Mouse (Mus musculus) CH12.LX (cell line): ENCODE data around the gene Cep295. TPM values are rescaled to one million over a fixed set of nuclear protein-coding genes. Genes with fewer than 3 reads are reported as not detected.

Source experiments
- DNase-seq: peaks from one replicate; pipeline ENCODE4 v3.0.0-alpha.2; 2013; ENCODE audit errors: extremely low read depth
- H3K27ac ChIP-seq: 2 replicates; pipeline ENCODE4 v1.5.1; 2012; ENCODE audit warnings: low read depth, mild to moderate bottlenecking, control low read depth, moderate library complexity; ENCODE audit not compliant: insufficient read depth
- H3K27me3 ChIP-seq: replicated peaks from 2 replicates; pipeline ENCODE3; 2012; ENCODE audit warnings: inconsistent platforms
- H3K36me3 ChIP-seq, 2 experiments: replicated peaks in 1 of 2; 2 replicates each; pipeline versions ENCODE3 to v1.6.1; 2012; ENCODE audit warnings: inconsistent platforms in 1 of 2, low read length in 1 of 2, mild to moderate bottlenecking in 1 of 2, mixed read lengths in 1 of 2, moderate library complexity in 1 of 2; ENCODE audit not compliant: control insufficient read depth in 1 of 2, insufficient read depth in 1 of 2
- H3K4me1 ChIP-seq, 2 experiments: 2 replicates each; pipeline ENCODE4 v1.6.1; 2012; ENCODE audit warnings: inconsistent platforms in 1 of 2, moderate library complexity in 1 of 2; ENCODE audit not compliant: insufficient read depth in 2 of 2, control insufficient read depth in 1 of 2
- H3K4me2 ChIP-seq: 2 replicates; pipeline ENCODE4 v1.6.1; 2012; ENCODE audit warnings: low read depth, mild to moderate bottlenecking, control low read depth; ENCODE audit not compliant: poor library complexity, insufficient read depth, severe bottlenecking
- H3K4me3 ChIP-seq, 3 experiments: fragments of 150-350 bp in 1 of 3; sonication (generic) in 1 of 3; replicated peaks in 1 of 3; 2 replicates each; pipeline versions ENCODE3 to v1.5.1; 2011 to 2012; ENCODE audit warnings: low read depth in 2 of 3, low read length in 2 of 3, mild to moderate bottlenecking in 2 of 3, moderate library complexity in 2 of 3, control low read depth in 1 of 3, improper control_type of control experiment in 1 of 3, inconsistent platforms in 1 of 3, mixed read lengths in 1 of 3; ENCODE audit not compliant: poor library complexity in 1 of 3
- H3K79me2 ChIP-seq: replicated peaks from 2 replicates; pipeline ENCODE4 v1.6.1; 2012; ENCODE audit warnings: mild to moderate bottlenecking, moderate library complexity; ENCODE audit not compliant: control insufficient read depth, poor library complexity, insufficient read depth, severe bottlenecking; ENCODE audit errors: extremely low read depth
- H3K9ac ChIP-seq: 2 replicates; pipeline ENCODE4 v1.6.1; 2012; ENCODE audit warnings: low read depth, mild to moderate bottlenecking, control low read depth, moderate library complexity; ENCODE audit not compliant: insufficient read depth
- H3K9me3 ChIP-seq: replicated peaks from 2 replicates; pipeline ENCODE3; 2012; ENCODE audit warnings: low read length, inconsistent platforms, mixed read lengths
- CHD1 ChIP-seq: IDR thresholded peaks from 2 replicates; pipeline ENCODE4 v1.6.1; 2012; ENCODE audit warnings: low read depth, low read length, improper control_type of control experiment, inconsistent platforms
- CHD2 ChIP-seq: IDR thresholded peaks from 2 replicates; pipeline ENCODE4 v1.6.1; 2011; ENCODE audit warnings: low read length, improper control_type of control experiment
- CTCF ChIP-seq, 2 experiments: IDR thresholded peaks in 1 of 2; conservative IDR thresholded peaks in 1 of 2; 2 replicates each; pipeline ENCODE4 v1.5.1; 2011 to 2012; ENCODE audit warnings: low read depth in 2 of 2, low read length in 2 of 2, improper control_type of control experiment in 1 of 2, inconsistent platforms in 1 of 2, mild to moderate bottlenecking in 1 of 2, moderate library complexity in 1 of 2
- E2F4 ChIP-seq: IDR thresholded peaks from 2 replicates; pipeline ENCODE4 v1.6.1; 2011; ENCODE audit warnings: low read depth, low read length, improper control_type of control experiment; ENCODE audit not compliant: insufficient replicate concordance
- ELF1 ChIP-seq: IDR thresholded peaks from 2 replicates; pipeline ENCODE4 v1.6.1; 2014; ENCODE audit warnings: low read depth, mild to moderate bottlenecking, inconsistent platforms, low read length, improper control_type of control experiment
- EP300 ChIP-seq: IDR thresholded peaks from 2 replicates; pipeline ENCODE4 v1.6.1; 2011; ENCODE audit warnings: low read length, improper control_type of control experiment
- GABPA ChIP-seq: IDR thresholded peaks from 2 replicates; pipeline ENCODE4 v1.6.1; 2012; ENCODE audit warnings: low read depth, low read length, improper control_type of control experiment, inconsistent platforms; ENCODE audit not compliant: insufficient replicate concordance
- IRF4 ChIP-seq: IDR thresholded peaks from 2 replicates; pipeline ENCODE4 v1.6.1; 2014; ENCODE audit warnings: low read depth, mild to moderate bottlenecking, inconsistent platforms, low read length, improper control_type of control experiment
- KAT2A ChIP-seq: IDR thresholded peaks from 2 replicates; pipeline ENCODE4 v1.6.1; 2012; ENCODE audit warnings: low read length, improper control_type of control experiment, inconsistent platforms; ENCODE audit not compliant: insufficient replicate concordance
- MAFK ChIP-seq: IDR thresholded peaks from 2 replicates; pipeline ENCODE4 v1.6.1; 2011; ENCODE audit warnings: low read length, improper control_type of control experiment; ENCODE audit not compliant: insufficient replicate concordance
- MAX ChIP-seq: IDR thresholded peaks from 2 replicates; pipeline ENCODE4 v1.6.1; 2011; ENCODE audit warnings: low read length, improper control_type of control experiment
- MEF2A ChIP-seq: IDR thresholded peaks from 2 replicates; pipeline ENCODE4 v1.6.1; 2014; ENCODE audit warnings: low read depth, mild to moderate bottlenecking, inconsistent platforms, low read length, improper control_type of control experiment, borderline replicate concordance
- MXI1 ChIP-seq: IDR thresholded peaks from 2 replicates; pipeline ENCODE4 v1.6.1; 2011; ENCODE audit warnings: mild to moderate bottlenecking, low read depth, low read length, improper control_type of control experiment
- NELFE ChIP-seq: IDR thresholded peaks from 2 replicates; pipeline ENCODE4 v1.6.1; 2011; ENCODE audit warnings: low read depth, low read length, improper control_type of control experiment
- POLR2AphosphoS2 ChIP-seq: IDR thresholded peaks from 2 replicates; pipeline ENCODE4 v1.6.1; 2011; ENCODE audit warnings: low read depth, low read length, improper control_type of control experiment
- RAD21 ChIP-seq: IDR thresholded peaks from 2 replicates; pipeline ENCODE4 v1.6.1; 2011; ENCODE audit warnings: low read depth, mild to moderate bottlenecking, low read length, improper control_type of control experiment, moderate library complexity
- RCOR1 ChIP-seq: conservative IDR thresholded peaks from 2 replicates; pipeline ENCODE4 v1.6.1; 2012; ENCODE audit warnings: low read depth, mild to moderate bottlenecking, inconsistent platforms, low read length, improper control_type of control experiment
- SMC3 ChIP-seq: IDR thresholded peaks from 2 replicates; pipeline ENCODE4 v1.6.1; 2011; ENCODE audit warnings: low read depth, low read length, improper control_type of control experiment
- TBP ChIP-seq: conservative IDR thresholded peaks from 2 replicates; pipeline ENCODE4 v1.6.1; 2011; ENCODE audit warnings: low read depth, low read length, improper control_type of control experiment
- UBTF ChIP-seq: IDR thresholded peaks from 2 replicates; pipeline ENCODE4 v1.6.1; 2012; ENCODE audit warnings: low read depth, mild to moderate bottlenecking, inconsistent platforms, low read length, improper control_type of control experiment, moderate library complexity
- USF1 ChIP-seq: IDR thresholded peaks from 2 replicates; pipeline ENCODE4 v1.6.1; 2014; ENCODE audit warnings: low read depth, mild to moderate bottlenecking, inconsistent platforms, low read length, improper control_type of control experiment
- USF2 ChIP-seq: conservative IDR thresholded peaks from 2 replicates; pipeline ENCODE4 v1.6.1; 2011; ENCODE audit warnings: low read depth, low read length, improper control_type of control experiment
- ZMIZ1 ChIP-seq: IDR thresholded peaks from 2 replicates; pipeline ENCODE4 v1.6.1; 2012; ENCODE audit warnings: low read depth, mild to moderate bottlenecking, inconsistent platforms, low read length, improper control_type of control experiment
- ZNF384 ChIP-seq: IDR thresholded peaks from 2 replicates; pipeline ENCODE4 v1.6.1; 2012; ENCODE audit warnings: low read depth, low read length, improper control_type of control experiment, inconsistent platforms
- dilution Hi-C: fragments of 300-500 bp; cut with MboI; formaldehyde crosslinking; loops from 2 replicates; pipeline ENCODE4 v1.14.3; 2020; ENCODE audit warnings: low sequenced_read_pairs; ENCODE audit not compliant: extremely low pct_unique_long_range_greater_than_20kb, extremely low pct_ligation_motif_present
- in situ Hi-C: fragments of 300-500 bp; cut with MboI; formaldehyde crosslinking; loops from 3 replicates; pipeline ENCODE4 v1.14.3; 2019; ENCODE audit warnings: low sequenced_read_pairs, low pct_ligation_motif_present, low pct_unique_long_range_greater_than_20kb, mixed read lengths
- polyA plus RNA-seq: library from polyadenylated mRNA; unstranded; fragments of >175 nt; gene quantifications from 2 replicates; pipeline ENCODE4 v1.2.1, GENCODE M21; 2012; ENCODE audit warnings: low read depth; ENCODE audit not compliant: insufficient read length
- total RNA-seq, 2 experiments: library from RNA; depleted of rRNA; stranded (reverse); fragments of 300-350 nt in 1 of 2; fragments of >200 nt in 1 of 2; gene quantifications; 2 replicates each; pipeline ENCODE4 v1.2.3; 2012 to 2014

Cep295 gene
- total and polyA plus RNA-seq, 3 experiments: 20.4 to 29.9 (median 27.2) TPM

DNA sequence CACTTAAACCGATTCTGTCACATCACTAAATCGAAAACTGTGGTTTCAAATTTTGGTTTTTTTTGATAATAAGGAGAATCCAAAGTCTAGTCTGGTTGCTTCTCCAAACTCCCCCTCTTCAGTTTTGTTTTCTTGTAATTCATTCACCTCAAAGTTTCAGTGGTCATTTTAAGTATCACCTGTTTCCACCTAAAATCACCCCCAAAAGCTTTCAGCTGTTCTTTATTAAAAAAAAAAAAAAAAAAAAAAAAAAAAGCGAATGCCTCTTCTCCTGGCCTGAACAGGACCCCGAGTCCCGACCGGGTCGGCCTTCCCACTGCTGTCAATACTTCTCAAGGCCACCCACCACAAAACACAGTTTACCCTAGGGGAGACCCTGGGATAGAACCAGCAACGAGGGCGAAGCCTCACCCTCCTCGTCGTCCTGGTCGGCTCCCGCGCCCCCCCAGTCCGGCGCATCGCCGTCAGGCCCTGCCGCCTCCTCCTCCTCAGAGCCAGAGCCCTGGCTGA is 78.4 kb downstream of the Cep295 start:
- Histone ChIP-seq H3K27me3 (no peaks in the 10 kb centered on the region), H3K9me3 (no peaks in the 10 kb centered on the region), H3K27ac (peak overlapping the region; percentile 86), H3K4me1 (peaks cover 5 to 26% of the 10 kb centered on the region in 2 experiments), H3K4me2 (peak overlapping the region; percentile 77), H3K4me3 (peak overlapping the region; percentile 73 to 99 (median 95)), H3K9ac (peak overlapping the region; percentile 71), H3K79me2 (peaks cover 28% of the 10 kb centered on the region), H3K36me3 (peaks cover 24 to 50% of the 10 kb centered on the region in 2 experiments)
- no peak for DNase-seq
- TF ChIP-seq CTCF (conservative IDR thresholded peaks at IDR 0.05 in 1 of 2, IDR thresholded peaks at IDR 0.05 in 1 of 2; ENCODE audit: low read depth in 2 of 2, low read length in 2 of 2): no peak
- no peak for TF ChIP-seq USF1
- TF ChIP-seq GABPA: no peak
- TF ChIP-seq MAX: no peak
- TF ChIP-seq CHD1: no peak
- no peak for TF ChIP-seq EP300
- TF ChIP-seq ZNF384: peak; percentile 31; the same call in 1 of the 2 replicates
- no peak for TF ChIP-seq IRF4
- in situ Hi-C loops: no loop called here
- dilution Hi-C loops: no loop called here

DNA sequence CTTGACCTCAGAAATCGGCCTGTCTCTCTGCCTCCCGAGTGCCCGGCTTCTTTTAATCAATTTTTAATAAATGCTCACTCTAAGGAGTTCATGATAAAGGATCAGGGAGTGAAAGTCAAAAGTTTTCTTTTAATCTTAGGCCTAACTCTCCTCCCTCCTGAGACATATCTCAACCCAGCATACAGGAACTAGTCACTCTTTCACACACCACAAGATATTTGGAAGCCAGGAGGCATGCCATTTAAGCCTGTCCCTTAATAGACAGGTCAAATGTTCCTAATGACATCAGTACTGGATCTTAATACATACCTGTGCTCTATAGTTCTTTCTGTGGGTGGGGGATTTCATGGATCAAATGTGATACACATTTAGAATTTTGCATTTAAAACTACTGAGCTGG is 79.2 kb downstream of the Cep295 start:
- no peak for DNase-seq
- H3K9ac ChIP-seq: peak overlapping the region; percentile 71; the same call in 1 of the 2 replicates
- in situ Hi-C loops: no loop called here
- no peak overlapping the region for H3K27ac ChIP-seq
- peaks cover 28% of the 10 kb centered on the region for H3K79me2 ChIP-seq
- peaks cover 5 to 26% of the 10 kb centered on the region in 2 experiments for H3K4me1 ChIP-seq
- peak overlapping the region in 1 of 3 experiments; percentile 17 for H3K4me3 ChIP-seq
- H3K9me3 ChIP-seq: no peaks in the 10 kb centered on the region
- no peaks in the 10 kb centered on the region for H3K27me3 ChIP-seq
- dilution Hi-C loops: no loop called here
- peaks cover 33 to 52% of the 10 kb centered on the region in 2 experiments for H3K36me3 ChIP-seq
- TF ChIP-seq CHD2 (no peak), MAFK (no peak), EP300 (no peak), NELFE (no peak), RAD21 (no peak), SMC3 (no peak), ELF1 (no peak), TBP (no peak), USF2 (no peak), MEF2A (no peak), POLR2AphosphoS2 (no peak), UBTF (no peak), ZNF384 (no peak), RCOR1 (no peak), E2F4 (no peak), KAT2A (no peak), MXI1 (no peak), ZMIZ1 (no peak)
- peak overlapping the region; percentile 77 for H3K4me2 ChIP-seq
